Mouse (Mus musculus) kidney, postnatal 4 days (tissue): ENCODE results near the gene Zfyve21.

Source experiments
- DNase-seq, 2 experiments: peaks; one replicate each; pipeline ENCODE4 v3.0.0; 2021; ENCODE audit warnings: mixed read lengths in 2 of 2

Gene Zfyve21

GRCm38 (mm10) chr12:111846815-111847214, 32.8 kb downstream of the Zfyve21 start:
- DNase-seq: no peak

GRCm38 (mm10) chr12:111848300-111848798, 34.4 kb downstream of the Zfyve21 start:
- DNase-seq: no peak

- no peak for DNase-seq
Measured at GRCm38 (mm10) chr12:111851235-111851634, 37.3 kb downstream of the Zfyve21 start.

- DNase-seq: no peak
Measured at GRCm38 (mm10) chr12:111851745-111852144, 37.8 kb downstream of the Zfyve21 start.

- DNase-seq: peak; percentile 32 to 46
Measured at GRCm38 (mm10) chr12:111853011-111853436, 39.1 kb downstream of the Zfyve21 start.

- DNase-seq: no peak
Measured at GRCm38 (mm10) chr12:111853546-111853945, 39.6 kb downstream of the Zfyve21 start.

GRCm38 (mm10) chr12:111855448-111855847, 41.5 kb downstream of the Zfyve21 start:
- no peak for DNase-seq

- DNase-seq: no peak
Measured at GRCm38 (mm10) chr12:111864206-111864824, 50.3 kb downstream of the Zfyve21 start.

GRCm38 (mm10) chr12:111869806-111870205, 55.8 kb downstream of the Zfyve21 start:
- no peak for DNase-seq

GRCm38 (mm10) chr12:111870811-111871210, 56.8 kb downstream of the Zfyve21 start:
- no peak for DNase-seq

- DNase-seq: no peak
Measured at GRCm38 (mm10) chr12:111872079-111872478, 58.1 kb downstream of the Zfyve21 start.

GRCm38 (mm10) chr12:111874601-111875140, 60.7 kb downstream of the Zfyve21 start:
- DNase-seq: no peak

GRCm38 (mm10) chr12:111875499-111875898, 61.5 kb downstream of the Zfyve21 start:
- no peak for DNase-seq

GRCm38 (mm10) chr12:111878213-111878612, 64.2 kb downstream of the Zfyve21 start:
- peak; percentile 93 for DNase-seq
